Mouse (Mus musculus) E14TG2a.4 (cell line): ENCODE data around the gene Mgat4a.

ENCODE experiments used
- CTCF ChIP-seq: conservative IDR thresholded peaks from 2 replicates; pipeline ENCODE4 v1.5.1; 2014; ENCODE audit warnings: low read length
- NANOG ChIP-seq: IDR thresholded peaks from 2 replicates; pipeline ENCODE4 v1.6.1; 2014; ENCODE audit warnings: borderline replicate concordance, low read length, mixed read lengths
- POU5F1 ChIP-seq: IDR thresholded peaks from 2 replicates; pipeline ENCODE4 v1.6.1; 2014; ENCODE audit warnings: low read length, borderline replicate concordance

- TF ChIP-seq CTCF: no peak
- no peak for TF ChIP-seq POU5F1
- TF ChIP-seq NANOG: no peak
Observed at GRCm38 (mm10) chr1:37502354-37502753, 38.5 kb downstream of the Mgat4a start.
